Mouse (Mus musculus) lung, postnatal 0 days (tissue): ENCODE measurements around the gene Blm. TPM values are rescaled to one million over a fixed set of nuclear protein-coding genes. Genes with fewer than 3 reads are reported as not detected.

ENCODE experiments used
- ATAC-seq: fragments of 200-750 bp; cut with Nextera tagmentation; 2 replicates; pipeline ENCODE4 v1.8.0; 2017; ENCODE audit warnings: moderate library complexity
- DNase-seq: peaks from one replicate; pipeline ENCODE4 v3.0.0-alpha.2; 2016; ENCODE audit warnings: low spot score
- H3K27ac ChIP-seq: fragments of 300-500 bp; sonication (generic); 2 replicates; pipeline ENCODE4 v1.5.1; 2014; ENCODE audit warnings: antibody characterized with exemption, mild to moderate bottlenecking, low read length, mixed read lengths
- H3K27me3 ChIP-seq: fragments of 300-500 bp; sonication (generic); replicated peaks from 2 replicates; pipeline ENCODE4 v1.6.1; 2014; ENCODE audit warnings: low read length, mixed read lengths; ENCODE audit not compliant: insufficient read depth
- H3K36me3 ChIP-seq: fragments of 300-500 bp; sonication (generic); 2 replicates; pipeline ENCODE4 v1.6.1; 2014; ENCODE audit warnings: low read length, mixed read lengths; ENCODE audit not compliant: insufficient read depth
- H3K4me1 ChIP-seq: fragments of 300-500 bp; sonication (generic); 2 replicates; pipeline ENCODE4 v1.6.1; 2014; ENCODE audit warnings: antibody characterized with exemption, low read depth, low read length, mixed read lengths; ENCODE audit not compliant: insufficient read depth
- H3K4me2 ChIP-seq: fragments of 300-500 bp; sonication (generic); replicated peaks from 2 replicates; pipeline ENCODE4 v1.6.1; 2014; ENCODE audit warnings: low read depth, mild to moderate bottlenecking, low read length, moderate library complexity, mixed read lengths
- H3K4me3 ChIP-seq: fragments of 300-500 bp; sonication (generic); 2 replicates; pipeline ENCODE4 v1.5.1; 2014; ENCODE audit warnings: low read depth, low read length
- H3K9ac ChIP-seq: fragments of 300-500 bp; sonication (generic); replicated peaks from 2 replicates; pipeline ENCODE4 v1.6.1; 2014; ENCODE audit warnings: low read depth, mild to moderate bottlenecking
- H3K9me3 ChIP-seq: fragments of 300-500 bp; sonication (generic); 2 replicates; pipeline ENCODE4 v1.6.1; 2016; ENCODE audit warnings: low read length, mixed read lengths
- CTCF ChIP-seq: IDR thresholded peaks from 2 replicates; pipeline ENCODE4 v1.5.1; 2016; ENCODE audit warnings: antibody characterized with exemption, mild to moderate bottlenecking
- EP300 ChIP-seq: IDR thresholded peaks from 2 replicates; pipeline ENCODE4 v1.6.1; 2016; ENCODE audit warnings: antibody characterized with exemption, mild to moderate bottlenecking, control low read depth
- WGBS: fragments of 180-500 bp; shearing (Covaris S2); extraction: QIAGEN DNeasy Blood & Tissue Kit; methylation state at CpG from one replicate; pipeline ENCODE4 v1.1.7; 2014; 5-methylcytosine and 5-hydroxymethylcytosine counted together
- polyA plus RNA-seq: library from polyadenylated mRNA; unstranded; fragments of >200 nt; fragmentation: Nextera tagmentation; extraction: Ambion mirVana; gene quantifications from 2 replicates; pipeline ENCODE4 v1.2.1, GENCODE M21; 2015

The Blm gene
- polyA plus RNA-seq, 1 experiment from 2014 or later = 2.4 TPM

- Histone ChIP-seq H3K27ac (no peak overlapping the region), H3K9ac (no peak overlapping the region), H3K36me3 (no peaks in the 10 kb centered on the region), H3K27me3 (no peaks in the 10 kb centered on the region), H3K9me3 (no peaks in the 10 kb centered on the region), H3K4me2 (no peak overlapping the region), H3K4me1 (peaks cover 6% of the 10 kb centered on the region; the same call in 1 of the 2 replicates), H3K4me3 (no peak overlapping the region)
- no peak for TF ChIP-seq CTCF
- TF ChIP-seq EP300 = peak; percentile 54; the same call in 1 of the 2 replicates
- DNase-seq (no peak), ATAC-seq (peak; percentile 44)
- WGBS = 28% methylated on average over 3 of the region's 3 CpGs
Measured at GRCm38 (mm10) chr7:80419278-80419677, 115.6 kb downstream of the Blm start.

- no peaks in the 10 kb centered on the region for H3K9me3 ChIP-seq
- H3K9ac ChIP-seq = no peak overlapping the region
- 80% methylated on average over 3 of the region's 3 CpGs for WGBS
- no peaks in the 10 kb centered on the region for H3K27me3 ChIP-seq
- no peak for DNase-seq
- no peak overlapping the region for H3K27ac ChIP-seq
- TF ChIP-seq CTCF (no peak), EP300 (no peak)
- ATAC-seq = no peak
- H3K4me1 ChIP-seq = peaks cover 4% of the 10 kb centered on the region; the same call in 1 of the 2 replicates
- H3K4me3 ChIP-seq = no peak overlapping the region
- H3K4me2 ChIP-seq = no peak overlapping the region
- no peaks in the 10 kb centered on the region for H3K36me3 ChIP-seq
Measured at GRCm38 (mm10) chr7:80418036-80418435, 116.9 kb downstream of the Blm start.

GRCm38 (mm10) chr7:80417601-80418000 lies 117.3 kb downstream of the Blm start:
- TF ChIP-seq CTCF (no peak), EP300 (no peak)

GRCm38 (mm10) chr7:80416969-80417368 lies 118.0 kb downstream of the Blm start:
- Histone ChIP-seq H3K4me2 (no peak overlapping the region), H3K4me3 (no peak overlapping the region), H3K4me1 (peaks cover 3% of the 10 kb centered on the region; the same call in 1 of the 2 replicates), H3K27ac (no peak overlapping the region), H3K9ac (no peak overlapping the region), H3K36me3 (no peaks in the 10 kb centered on the region), H3K27me3 (no peaks in the 10 kb centered on the region), H3K9me3 (no peaks in the 10 kb centered on the region)
- TF ChIP-seq CTCF (no peak), EP300 (no peak)
- no peak for ATAC-seq
- no peak for DNase-seq
- 63% methylated on average over 7 of the region's 7 CpGs for WGBS

More at GRCm38 (mm10) chr7:80417601-80418000, 117.3 kb downstream of the Blm start:
- Histone ChIP-seq H3K36me3 (no peaks in the 10 kb centered on the region), H3K4me1 (peaks cover 3% of the 10 kb centered on the region; the same call in 1 of the 2 replicates), H3K27ac (no peak overlapping the region), H3K4me3 (no peak overlapping the region), H3K9ac (no peak overlapping the region), H3K4me2 (no peak overlapping the region), H3K27me3 (no peaks in the 10 kb centered on the region), H3K9me3 (no peaks in the 10 kb centered on the region)
- no peak for DNase-seq
- no peak for ATAC-seq

DNA sequence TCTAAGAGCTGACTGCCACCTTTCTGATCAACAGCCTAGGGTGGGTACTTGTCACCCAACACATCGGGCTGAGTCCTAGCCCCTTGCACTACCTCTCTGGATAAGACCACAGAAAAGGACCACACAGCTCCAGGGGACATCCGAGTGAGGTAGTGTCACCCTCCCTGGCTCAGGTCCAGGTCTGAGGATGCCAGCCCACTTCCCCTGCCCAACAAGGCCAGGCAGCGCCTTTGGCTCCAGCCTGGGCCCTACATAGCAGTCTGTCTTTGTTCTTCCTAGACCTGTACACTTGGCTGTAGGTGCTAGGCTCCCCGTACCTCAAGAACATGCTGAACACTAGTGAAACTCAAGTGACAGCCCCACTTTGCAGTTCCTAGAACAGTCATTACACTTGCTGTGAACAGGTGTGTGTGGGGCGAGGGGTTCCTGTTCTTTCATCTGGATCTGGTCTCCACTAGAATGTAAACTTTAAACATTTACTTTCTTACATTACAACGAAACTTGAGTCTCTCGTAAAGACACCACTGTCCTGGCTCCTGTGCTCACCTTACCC lies 120.5 kb downstream of the Blm start:
- TF ChIP-seq EP300 = no peak
- TF ChIP-seq CTCF = no peak
- ATAC-seq = no peak
- WGBS = 53% methylated on average over 7 of the region's 7 CpGs
- Histone ChIP-seq H3K27me3 (no peaks in the 10 kb centered on the region), H3K9ac (no peak overlapping the region), H3K4me1 (peaks cover 3% of the 10 kb centered on the region; the same call in 1 of the 2 replicates), H3K4me2 (no peak overlapping the region), H3K27ac (no peak overlapping the region), H3K4me3 (no peak overlapping the region), H3K36me3 (no peaks in the 10 kb centered on the region), H3K9me3 (no peaks in the 10 kb centered on the region)
- DNase-seq = no peak

- Histone ChIP-seq H3K4me3 (no peak overlapping the region), H3K27ac (no peak overlapping the region), H3K4me1 (peaks cover 3% of the 10 kb centered on the region; the same call in 1 of the 2 replicates), H3K36me3 (no peaks in the 10 kb centered on the region), H3K9ac (no peak overlapping the region), H3K27me3 (no peaks in the 10 kb centered on the region), H3K4me2 (no peak overlapping the region), H3K9me3 (no peaks in the 10 kb centered on the region)
- ATAC-seq (no peak), DNase-seq (no peak)
- 57% methylated on average over 9 of the region's 9 CpGs for WGBS
- TF ChIP-seq CTCF (no peak), EP300 (no peak)
Measured at GRCm38 (mm10) chr7:80413512-80414302, 121.2 kb downstream of the Blm start.
